Mouse (Mus musculus) heart, embryonic 12.5 days (tissue): Measurements from ENCODE around the gene Nudt7. TPM values are rescaled to one million over a fixed set of nuclear protein-coding genes. Genes with fewer than 3 reads are reported as not detected.

ENCODE experiments used
- ATAC-seq: fragments of 200-750 bp; cut with Nextera tagmentation; 2 replicates; pipeline ENCODE4 v1.8.0; 2017; ENCODE audit warnings: moderate TSS enrichment, moderate library complexity; ENCODE audit not compliant: insufficient number of reproducible peaks, low FRiP score
- H3K27ac ChIP-seq: fragments of 300-500 bp; sonication (generic); 2 replicates; pipeline ENCODE4 v1.5.1; 2016; ENCODE audit warnings: mild to moderate bottlenecking, moderate library complexity; ENCODE audit not compliant: poor library complexity, severe bottlenecking
- H3K27me3 ChIP-seq: fragments of 300-500 bp; sonication (generic); replicated peaks from 2 replicates; pipeline ENCODE4 v1.6.1; 2016; ENCODE audit warnings: mild to moderate bottlenecking, moderate library complexity
- H3K36me3 ChIP-seq: fragments of 300-500 bp; sonication (generic); 2 replicates; pipeline ENCODE4 v1.6.1; 2016; ENCODE audit warnings: mild to moderate bottlenecking, moderate library complexity
- H3K4me1 ChIP-seq: fragments of 300-500 bp; sonication (generic); replicated peaks from 2 replicates; pipeline ENCODE4 v1.6.1; 2016; ENCODE audit warnings: mild to moderate bottlenecking
- H3K4me2 ChIP-seq: fragments of 300-500 bp; sonication (generic); 2 replicates; pipeline ENCODE4 v1.6.1; 2016; ENCODE audit warnings: mild to moderate bottlenecking, moderate library complexity
- H3K4me3 ChIP-seq: fragments of 300-500 bp; sonication (generic); 2 replicates; pipeline ENCODE4 v1.5.1; 2016; ENCODE audit warnings: mild to moderate bottlenecking
- H3K9ac ChIP-seq: fragments of 300-500 bp; sonication (generic); 2 replicates; pipeline ENCODE4 v1.6.1; 2016; ENCODE audit warnings: mild to moderate bottlenecking, moderate library complexity
- H3K9me3 ChIP-seq: fragments of 300-500 bp; sonication (generic); replicated peaks from 2 replicates; pipeline ENCODE4 v1.6.1; 2016; ENCODE audit warnings: mild to moderate bottlenecking, moderate library complexity
- WGBS: fragments of 180-500 bp; shearing (Covaris S2); methylation state at CpG from one replicate; pipeline ENCODE4 v1.1.7; 2016; 5-methylcytosine and 5-hydroxymethylcytosine counted together
- polyA plus RNA-seq: library from polyadenylated mRNA; unstranded; fragments of >200 nt; fragmentation: Nextera tagmentation; extraction: Ambion mirVana; gene quantifications from 2 replicates; pipeline ENCODE4 v1.2.1, GENCODE M21; 2016

Nudt7 gene
- polyA plus RNA-seq, 1 experiment from 2014 or later: 23.7 TPM

DNA sequence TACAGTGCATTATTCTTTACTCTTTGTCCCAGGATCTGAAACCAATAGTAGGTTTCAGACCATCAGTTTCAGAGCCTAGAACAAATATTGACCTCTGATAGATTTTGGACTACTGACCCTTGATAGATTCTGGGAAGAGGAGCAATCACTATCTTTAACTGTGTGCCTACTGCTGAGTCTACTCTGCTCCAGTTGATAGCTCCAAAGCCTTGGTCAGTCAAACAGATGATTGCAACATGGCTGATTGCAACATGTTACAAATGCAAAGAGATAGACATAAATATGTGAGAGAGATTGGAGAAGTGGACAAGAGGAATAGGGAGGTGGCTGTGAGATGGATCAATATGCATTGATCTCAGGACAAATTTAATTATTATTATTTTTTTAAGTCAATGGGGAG lies 15.9 kb upstream of the Nudt7 start:
- H3K4me1 ChIP-seq: no peaks in the 10 kb centered on the region
- H3K9me3 ChIP-seq: no peaks in the 10 kb centered on the region
- no peaks in the 10 kb centered on the region for H3K36me3 ChIP-seq
- H3K27me3 ChIP-seq: no peaks in the 10 kb centered on the region
- H3K27ac ChIP-seq: no peak overlapping the region
- no peak for ATAC-seq
- no peak overlapping the region for H3K9ac ChIP-seq
- H3K4me3 ChIP-seq: no peak overlapping the region
- H3K4me2 ChIP-seq: no peak overlapping the region

- Histone ChIP-seq H3K4me3 (no peak overlapping the region), H3K4me1 (no peaks in the 10 kb centered on the region), H3K4me2 (no peak overlapping the region), H3K27me3 (no peaks in the 10 kb centered on the region), H3K9ac (no peak overlapping the region), H3K36me3 (no peaks in the 10 kb centered on the region), H3K9me3 (no peaks in the 10 kb centered on the region), H3K27ac (no peak overlapping the region)
- WGBS: 72% methylated on average over 1 of the region's 1 CpGs
- ATAC-seq: no peak
Observed at GRCm38 (mm10) chr8:114121781-114122180, 11.6 kb upstream of the Nudt7 start.

- Histone ChIP-seq H3K9ac (no peak overlapping the region), H3K4me1 (no peaks in the 10 kb centered on the region), H3K27me3 (no peaks in the 10 kb centered on the region), H3K4me3 (no peak overlapping the region), H3K9me3 (no peaks in the 10 kb centered on the region), H3K4me2 (no peak overlapping the region), H3K27ac (no peak overlapping the region), H3K36me3 (no peaks in the 10 kb centered on the region)
- WGBS: 47% methylated on average over 3 of the region's 3 CpGs
- no peak for ATAC-seq
Observed at GRCm38 (mm10) chr8:114123611-114124010, 9.7 kb upstream of the Nudt7 start.

DNA sequence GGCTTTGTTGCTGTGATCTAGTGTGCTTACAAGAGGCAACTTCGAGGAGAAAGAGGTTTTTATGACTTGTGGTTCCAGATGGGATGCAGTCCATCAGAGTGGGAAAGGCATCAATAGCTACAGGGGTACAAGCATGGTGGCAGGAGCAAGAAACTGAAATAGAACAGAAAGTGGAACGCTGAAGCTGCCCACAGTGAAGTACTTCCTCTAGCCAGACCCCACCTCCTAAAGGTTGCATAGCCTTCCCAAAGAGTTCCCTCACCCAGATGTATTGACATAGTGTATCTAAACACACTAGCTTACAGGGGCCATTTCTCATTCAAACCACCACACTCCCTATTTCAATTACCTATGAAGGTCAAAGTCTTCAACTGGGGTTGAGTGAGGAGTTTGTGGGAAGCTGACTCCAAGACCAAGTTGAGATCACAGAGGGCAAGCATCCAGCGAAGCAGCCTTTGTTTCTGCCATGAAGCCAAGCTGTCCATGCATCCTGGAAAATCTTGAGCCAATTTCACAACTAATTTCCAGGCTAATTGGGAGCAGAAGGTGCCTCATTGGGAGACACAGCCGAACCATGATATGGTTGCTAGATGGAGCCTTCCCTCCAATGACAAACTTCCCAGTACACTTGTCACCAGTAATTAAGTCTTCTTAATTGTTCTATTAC lies 9.1 kb upstream of the Nudt7 start:
- H3K27ac ChIP-seq: no peak overlapping the region
- ATAC-seq: no peak
- no peaks in the 10 kb centered on the region for H3K4me1 ChIP-seq
- no peaks in the 10 kb centered on the region for H3K36me3 ChIP-seq
- no peak overlapping the region for H3K4me3 ChIP-seq
- no peaks in the 10 kb centered on the region for H3K27me3 ChIP-seq
- no peaks in the 10 kb centered on the region for H3K9me3 ChIP-seq
- no peak overlapping the region for H3K9ac ChIP-seq
- 69% methylated on average over 4 of the region's 4 CpGs for WGBS
- H3K4me2 ChIP-seq: no peak overlapping the region

- Histone ChIP-seq H3K4me2 (no peak overlapping the region), H3K4me3 (no peak overlapping the region), H3K9me3 (no peaks in the 10 kb centered on the region), H3K27me3 (no peaks in the 10 kb centered on the region), H3K9ac (no peak overlapping the region), H3K4me1 (peaks cover 10% of the 10 kb centered on the region; the same call in 1 of the 2 replicates), H3K27ac (no peak overlapping the region), H3K36me3 (no peaks in the 10 kb centered on the region)
- 77% methylated on average over 7 of the region's 7 CpGs for WGBS
- no peak for ATAC-seq
Observed at GRCm38 (mm10) chr8:114130838-114131237, 2.5 kb upstream of the Nudt7 start.

- no peaks in the 10 kb centered on the region for H3K9me3 ChIP-seq
- H3K27ac ChIP-seq: no peak overlapping the region
- 91% methylated on average over 4 of the region's 4 CpGs for WGBS
- no peak for ATAC-seq
- H3K4me3 ChIP-seq: no peak overlapping the region
- no peaks in the 10 kb centered on the region for H3K27me3 ChIP-seq
- H3K4me1 ChIP-seq: peaks cover 10% of the 10 kb centered on the region; the same call in 1 of the 2 replicates
- H3K4me2 ChIP-seq: no peak overlapping the region
- H3K36me3 ChIP-seq: no peaks in the 10 kb centered on the region
- H3K9ac ChIP-seq: no peak overlapping the region
Observed at GRCm38 (mm10) chr8:114131421-114131820, 1.9 kb upstream of the Nudt7 start.

DNA sequence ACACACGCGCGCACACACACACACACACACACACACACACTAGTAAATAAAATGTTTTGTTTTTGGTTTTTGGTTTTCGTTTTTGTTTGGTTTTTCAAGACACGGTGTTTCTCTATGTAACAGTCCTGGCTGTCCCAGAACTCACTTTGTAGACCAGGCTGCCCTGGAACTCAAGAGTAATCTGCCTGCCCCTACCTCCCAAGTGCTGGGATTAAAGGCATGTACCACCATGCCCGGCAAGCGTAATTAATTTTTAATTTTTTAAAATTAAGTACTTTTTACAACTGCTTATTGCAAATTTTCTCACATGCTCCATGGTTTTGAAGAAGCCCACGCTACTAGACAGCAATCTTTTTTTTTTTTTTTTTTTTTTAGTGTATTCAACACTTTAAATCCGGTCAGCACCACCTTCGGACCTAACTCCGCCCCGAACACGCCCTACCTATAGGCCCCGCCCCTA lies 277 bp upstream of the Nudt7 start:
- Histone ChIP-seq H3K4me3 (peak overlapping the region; percentile 70), H3K4me1 (peaks cover 14% of the 10 kb centered on the region), H3K4me2 (peak overlapping the region; percentile 91), H3K36me3 (no peaks in the 10 kb centered on the region), H3K9me3 (no peaks in the 10 kb centered on the region), H3K9ac (no peak overlapping the region), H3K27me3 (no peaks in the 10 kb centered on the region), H3K27ac (no peak overlapping the region)
- ATAC-seq: no peak
- 28% methylated on average over 14 of the region's 14 CpGs for WGBS

DNA sequence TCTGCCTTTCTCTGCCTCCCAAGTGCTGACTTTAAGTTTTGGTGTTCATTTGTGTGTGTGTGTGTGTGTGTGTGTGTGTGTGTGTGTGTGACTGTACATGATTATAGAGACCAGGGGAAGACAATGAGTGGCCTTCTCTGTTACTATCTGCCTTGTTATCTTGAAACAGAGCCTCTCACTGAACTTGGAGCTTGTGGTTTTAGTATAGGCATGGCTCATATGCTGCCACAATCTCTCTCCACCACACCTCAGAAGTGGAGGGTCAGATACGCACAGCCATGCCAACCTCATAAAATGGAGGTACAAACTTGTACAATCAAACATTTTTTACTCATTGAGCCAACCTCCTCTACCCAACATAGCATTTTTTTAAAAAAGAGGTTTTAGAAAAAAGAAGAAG lies 3.4 kb downstream of the Nudt7 start:
- 0 out of 2 replicates have a peak overlapping the region, but pooled peaks have one; percentile 6 for H3K27ac ChIP-seq
- H3K9ac ChIP-seq: no peak overlapping the region
- H3K4me1 ChIP-seq: peaks cover 14% of the 10 kb centered on the region
- H3K9me3 ChIP-seq: no peaks in the 10 kb centered on the region
- WGBS: 76% methylated on average over 1 of the region's 1 CpGs
- no peak overlapping the region for H3K4me3 ChIP-seq
- no peak overlapping the region for H3K4me2 ChIP-seq
- no peaks in the 10 kb centered on the region for H3K36me3 ChIP-seq
- no peaks in the 10 kb centered on the region for H3K27me3 ChIP-seq
- no peak for ATAC-seq

DNA sequence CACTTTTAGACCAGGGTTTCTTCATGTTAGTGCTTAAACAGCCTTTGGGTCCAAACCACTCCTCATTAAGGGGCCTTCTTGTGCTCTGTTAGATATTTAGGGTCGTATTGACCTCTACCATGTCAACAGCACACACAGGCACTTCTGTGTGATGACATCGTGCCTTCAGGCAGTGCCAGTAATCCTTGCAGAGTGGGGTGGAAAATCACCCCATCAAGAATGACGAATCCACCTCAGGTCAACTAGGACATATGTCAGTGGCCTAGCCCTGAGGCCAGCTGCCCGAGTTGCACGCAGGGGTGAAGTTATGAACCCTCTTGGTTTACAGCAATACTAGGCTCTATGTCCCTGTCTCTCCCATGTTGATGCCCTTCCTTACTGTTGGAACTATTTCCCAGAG lies 3.8 kb downstream of the Nudt7 start:
- Histone ChIP-seq H3K27ac (no peak overlapping the region), H3K4me1 (peaks cover 14% of the 10 kb centered on the region), H3K27me3 (no peaks in the 10 kb centered on the region), H3K4me2 (no peak overlapping the region), H3K4me3 (no peak overlapping the region), H3K9me3 (no peaks in the 10 kb centered on the region), H3K36me3 (no peaks in the 10 kb centered on the region), H3K9ac (no peak overlapping the region)
- ATAC-seq: no peak
- 51% methylated on average over 5 of the region's 5 CpGs for whole genome bisulfite sequencing

GRCm38 (mm10) chr8:114140437-114140836 lies 7.1 kb downstream of the Nudt7 start:
- 81% methylated on average over 2 of the region's 2 CpGs for WGBS

GRCm38 (mm10) chr8:114142199-114142598 lies 8.8 kb downstream of the Nudt7 start:
- Histone ChIP-seq H3K4me1 (peaks cover 2% of the 10 kb centered on the region), H3K9ac (no peak overlapping the region), H3K9me3 (no peaks in the 10 kb centered on the region), H3K4me3 (no peak overlapping the region), H3K27me3 (no peaks in the 10 kb centered on the region), H3K27ac (no peak overlapping the region), H3K36me3 (no peaks in the 10 kb centered on the region), H3K4me2 (no peak overlapping the region)
- no peak for ATAC-seq

More at GRCm38 (mm10) chr8:114140437-114140836, 7.1 kb downstream of the Nudt7 start:
- H3K27ac ChIP-seq: no peak overlapping the region
- H3K4me3 ChIP-seq: no peak overlapping the region
- H3K36me3 ChIP-seq: no peaks in the 10 kb centered on the region
- H3K4me1 ChIP-seq: peaks cover 4% of the 10 kb centered on the region
- no peaks in the 10 kb centered on the region for H3K9me3 ChIP-seq
- ATAC-seq: no peak
- no peak overlapping the region for H3K4me2 ChIP-seq
- no peak overlapping the region for H3K9ac ChIP-seq
- H3K27me3 ChIP-seq: no peaks in the 10 kb centered on the region
